Mouse (Mus musculus): ENCODE results near the gene Wsb1.

DNA sequence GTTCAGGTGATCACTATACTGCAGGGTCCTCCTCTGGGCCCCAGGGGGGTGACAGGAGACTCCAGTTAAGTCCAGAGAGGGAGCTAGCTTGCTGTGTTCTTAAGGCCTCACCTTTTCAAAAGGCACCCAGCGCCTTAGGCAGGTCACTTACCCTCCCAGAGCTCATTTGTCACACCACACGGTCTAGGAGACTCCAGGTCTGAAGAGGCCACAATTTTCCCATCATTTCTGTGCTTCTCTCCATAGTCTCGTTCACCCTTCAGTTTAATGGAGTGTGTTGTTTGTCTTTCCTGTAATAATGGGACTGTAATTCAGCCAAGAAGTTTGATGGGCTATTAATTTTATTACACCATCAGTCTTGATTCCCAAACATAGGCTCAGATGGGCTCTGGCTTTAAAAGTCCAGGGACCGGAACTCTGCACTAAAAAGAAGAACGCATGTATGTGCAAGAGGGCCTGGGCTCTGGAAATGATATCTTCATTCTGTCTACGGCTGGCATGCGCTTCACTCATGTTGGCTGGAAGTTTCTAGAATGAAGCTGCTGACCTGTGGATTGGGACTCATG, 33.9 kb upstream of the Wsb1 start:
- TF ChIP-seq ZMIZ1 (IDR thresholded peaks at IDR 0.05; ENCODE audit: low read depth, low read length), result no peak
- no peak for TF ChIP-seq MAX (IDR thresholded peaks at IDR 0.05; ENCODE audit: low read length)
- TF ChIP-seq POLR2A (IDR thresholded peaks at IDR 0.05; ENCODE audit: low read depth, low read length), result no peak
- no peak for TF ChIP-seq CTCF (conservative IDR thresholded peaks at IDR 0.05 in 1 of 2, IDR thresholded peaks at IDR 0.05 in 1 of 2; ENCODE audit: low read depth in 2 of 2, low read length in 2 of 2)
- no peak for TF ChIP-seq UBTF (IDR thresholded peaks at IDR 0.05; ENCODE audit: low read depth, low read length)
- no peak for TF ChIP-seq EP300 (IDR thresholded peaks at IDR 0.05; ENCODE audit: low read length)
- TF ChIP-seq SMC3 (IDR thresholded peaks at IDR 0.05; ENCODE audit: low read depth, low read length), result no peak
